Mouse (Mus musculus): ENCODE data around the gene 3110082I17Rik.

3110082I17Rik gene

DNA sequence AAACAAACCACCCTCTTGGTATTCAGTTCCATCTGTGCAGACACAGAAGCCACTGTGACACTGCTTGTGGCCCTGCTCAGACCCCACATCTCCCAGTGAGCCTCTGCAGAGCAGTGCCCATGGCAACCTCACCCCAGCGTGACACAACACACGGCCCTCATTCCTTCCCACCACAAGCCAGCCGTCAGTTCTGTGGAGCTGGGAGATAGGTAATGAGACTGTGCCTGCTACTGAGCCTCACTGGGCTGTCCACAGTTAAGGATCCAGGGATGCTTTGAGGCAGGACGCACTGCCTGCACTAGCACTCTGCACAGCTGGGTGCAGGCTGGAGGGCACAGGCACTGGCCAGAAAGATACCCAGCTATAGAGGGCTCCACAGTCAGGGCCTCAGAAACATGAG is 10.4 kb downstream of the 3110082I17Rik start:
- no peak for DNase-seq

- DNase-seq: peak in 1 of 2 experiments; percentile 46
These were observed 11.1 kb downstream of the 3110082I17Rik start for GRCm38 (mm10) chr5:139449161-139449791.

DNA sequence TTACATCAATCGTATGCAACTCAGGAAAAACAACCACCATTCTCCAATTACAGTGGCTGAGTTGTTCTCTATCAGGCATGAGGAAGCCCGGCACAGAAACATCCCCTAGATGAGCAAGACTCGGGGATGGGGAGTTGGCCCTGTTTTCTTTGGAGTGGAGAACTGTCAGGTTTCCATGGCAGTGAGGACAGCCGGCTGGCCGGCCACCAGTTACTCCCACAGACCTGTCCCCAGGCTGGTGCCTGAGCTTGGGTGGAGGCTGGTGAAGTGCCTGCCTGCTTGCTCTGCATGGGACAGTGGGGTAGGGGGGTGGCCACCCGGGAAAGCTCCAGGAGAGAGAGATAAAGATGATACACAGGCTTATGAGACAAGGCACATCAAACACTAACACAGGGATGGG is 12.3 kb downstream of the 3110082I17Rik start:
- no peak for DNase-seq

- no peak for DNase-seq
These were observed 15.1 kb downstream of the 3110082I17Rik start for GRCm38 (mm10) chr5:139445258-139445657.

GRCm38 (mm10) chr5:139442962-139443361 is 17.4 kb downstream of the 3110082I17Rik start:
- DNase-seq: no peak

- DNase-seq: no peak
These were observed 17.9 kb downstream of the 3110082I17Rik start for GRCm38 (mm10) chr5:139442428-139442827.

DNA sequence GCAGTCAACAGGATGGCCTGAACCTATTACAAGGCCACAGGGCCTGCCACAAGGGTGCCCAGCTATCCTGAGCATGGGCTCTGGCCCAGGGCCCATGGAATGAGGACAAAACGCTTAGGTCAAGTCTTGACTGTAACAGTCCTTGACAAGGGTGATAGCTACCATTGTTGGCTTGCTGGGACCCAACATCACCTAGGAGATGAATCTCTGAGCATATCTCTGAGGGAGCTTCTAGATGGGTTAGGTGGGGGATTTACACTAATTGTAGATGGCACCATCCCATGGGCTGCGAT is 18.7 kb downstream of the 3110082I17Rik start:
- DNase-seq: no peak

- DNase-seq: no peak
These were observed 19.2 kb downstream of the 3110082I17Rik start for GRCm38 (mm10) chr5:139440926-139441725.

GRCm38 (mm10) chr5:139440451-139440850 is 19.9 kb downstream of the 3110082I17Rik start:
- no peak for DNase-seq

GRCm38 (mm10) chr5:139438440-139438839 is 21.9 kb downstream of the 3110082I17Rik start:
- no peak for DNase-seq

GRCm38 (mm10) chr5:139437769-139438168 is 22.6 kb downstream of the 3110082I17Rik start:
- no peak for DNase-seq

DNA sequence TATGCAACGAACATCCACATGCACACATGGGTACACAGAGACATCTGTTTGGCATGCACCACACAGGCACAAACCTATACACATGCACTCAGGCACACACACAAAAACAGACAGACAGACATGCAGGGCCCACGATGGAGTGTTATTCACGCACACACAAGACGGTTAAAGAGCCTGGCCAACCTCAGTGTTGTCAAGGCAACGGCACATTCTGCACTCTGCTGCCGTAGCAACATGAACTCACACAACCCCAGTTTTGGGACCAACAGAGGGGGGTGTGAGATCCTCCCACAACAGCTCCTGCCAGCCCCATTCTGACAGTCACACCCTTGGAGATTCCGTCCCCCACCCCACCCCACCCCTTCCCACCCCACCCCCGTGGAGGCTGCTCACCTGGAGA is 25.4 kb downstream of the 3110082I17Rik start:
- DNase-seq: no peak

DNA sequence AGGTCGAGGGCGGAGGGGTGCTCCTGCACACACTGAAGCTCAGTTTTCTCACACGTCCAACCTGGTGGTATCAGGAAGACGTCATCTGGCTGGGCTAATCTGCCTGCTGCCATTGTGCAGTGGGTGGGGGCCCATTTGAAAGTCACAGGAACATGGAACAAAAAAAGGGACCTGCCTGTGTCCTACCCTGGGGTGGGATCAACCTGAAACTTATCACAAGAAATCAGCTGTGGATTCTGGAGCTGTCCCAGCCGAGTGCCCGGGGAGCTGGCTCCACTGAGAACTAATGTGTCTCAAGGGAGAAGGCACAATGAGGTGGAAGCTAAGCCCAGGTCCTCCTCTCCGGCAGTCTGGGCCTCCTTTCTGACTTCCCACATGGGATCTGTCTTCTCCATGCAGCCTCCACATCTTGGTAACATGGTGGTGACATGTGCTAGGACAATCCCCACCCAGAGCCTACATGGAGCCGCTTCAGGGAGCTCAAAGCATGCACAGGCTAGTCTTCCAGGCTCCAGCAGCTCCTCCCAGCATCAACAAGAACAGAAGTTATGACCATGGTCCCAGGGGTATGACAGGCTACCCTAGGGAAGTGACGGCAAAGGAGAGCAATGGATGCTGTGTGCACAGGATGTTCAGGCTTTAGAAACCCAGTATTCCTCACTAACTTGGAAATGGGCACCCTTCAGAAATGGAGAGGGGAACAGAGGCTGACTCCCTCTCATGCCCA is 26.3 kb downstream of the 3110082I17Rik start:
- no peak for DNase-seq

GRCm38 (mm10) chr5:139432747-139433508 is 27.4 kb downstream of the 3110082I17Rik start:
- DNase-seq: no peak

- no peak for DNase-seq
These were observed 28.0 kb downstream of the 3110082I17Rik start for GRCm38 (mm10) chr5:139432333-139432732.

GRCm38 (mm10) chr5:139429818-139430341 is 30.4 kb downstream of the 3110082I17Rik start:
- no peak for DNase-seq

DNA sequence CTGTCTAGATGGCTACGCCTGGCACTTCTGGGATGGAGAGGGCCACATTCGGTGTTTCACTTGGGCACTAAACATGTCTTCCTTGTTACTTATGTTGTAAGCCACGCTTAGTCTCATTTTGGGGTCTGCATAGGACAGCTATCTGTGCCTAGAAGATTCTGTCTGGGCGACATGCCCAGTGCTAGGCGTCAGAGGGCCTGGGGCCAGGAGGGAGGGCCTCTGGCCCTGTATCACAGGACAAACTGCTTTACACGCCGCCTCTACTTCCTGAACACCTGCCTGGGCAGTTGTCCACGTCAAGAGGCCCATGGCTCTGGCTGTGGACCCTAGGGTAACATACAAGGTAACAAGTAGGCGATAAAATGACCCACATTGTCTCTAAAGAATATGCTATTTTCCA is 32.3 kb downstream of the 3110082I17Rik start:
- peak in 1 of 2 experiments; percentile 63 for DNase-seq

GRCm38 (mm10) chr5:139427001-139427400 is 33.3 kb downstream of the 3110082I17Rik start:
- DNase-seq: no peak

DNA sequence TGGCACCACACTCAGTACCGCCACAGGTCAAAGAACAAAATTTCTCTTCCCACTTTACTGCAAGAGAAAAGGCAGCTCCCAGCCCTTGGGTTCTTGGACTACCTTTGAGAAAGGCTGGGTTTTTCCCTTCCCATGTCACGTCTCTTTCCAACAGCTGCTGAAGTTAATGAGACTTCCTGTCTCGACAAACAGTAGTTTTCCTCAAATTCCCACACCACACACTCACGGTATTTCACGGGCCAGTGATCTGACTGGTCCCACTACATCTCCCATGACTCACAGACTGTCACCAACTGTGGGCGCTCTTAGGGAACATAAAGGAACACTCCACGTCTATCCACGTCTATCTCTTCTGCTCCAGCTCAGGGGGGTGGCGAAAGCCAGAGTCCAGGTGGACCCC is 35.1 kb downstream of the 3110082I17Rik start:
- no peak for DNase-seq

- no peak for DNase-seq
These were observed 37.1 kb downstream of the 3110082I17Rik start, which contains the start of gene Gper1 for GRCm38 (mm10) chr5:139423026-139423865. Gene Gper1, plus strand, starts transcription at chr5:139423151.

DNA sequence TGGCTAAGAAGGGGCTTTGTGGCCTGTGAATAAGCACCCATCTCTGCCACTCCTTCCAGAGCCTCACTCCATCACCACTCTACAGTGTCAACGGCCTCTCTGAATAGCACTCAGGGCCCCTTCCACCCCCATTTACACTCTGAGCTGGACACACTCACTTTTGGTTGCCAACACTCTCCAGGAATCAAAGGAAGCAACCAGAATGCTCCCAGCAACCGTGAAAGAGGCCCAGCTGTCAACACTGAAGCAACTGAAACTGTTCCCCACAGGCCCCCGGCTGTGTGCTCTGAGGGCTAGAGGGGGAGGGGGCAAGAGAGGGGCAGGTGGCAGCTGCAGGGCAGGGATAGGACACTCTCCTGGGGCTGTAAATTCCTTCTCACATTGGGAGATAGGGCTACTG is 41.7 kb downstream of the 3110082I17Rik start:
- peak in 1 of 2 experiments; percentile 44 for DNase-seq

GRCm38 (mm10) chr5:139418110-139418509 is 42.2 kb downstream of the 3110082I17Rik start:
- DNase-seq: no peak
